Mouse (Mus musculus): Measurements from ENCODE around the gene Rasa4. TPM values are rescaled to one million over a fixed set of nuclear protein-coding genes. Genes with fewer than 3 reads are reported as not detected.
A peak's percentile ranks its signal among the peaks of the same experiment; 100 is the strongest.
"Not testable (repeated sequence)": the region's sequence is repeated elsewhere in the genome, so short reads cannot be mapped to it uniquely, and the experiment has no call there.

The Rasa4 gene
- total and polyA plus RNA-seq, 2 experiments from 2014 or later = 19.2 to 27.0 TPM

DNA sequence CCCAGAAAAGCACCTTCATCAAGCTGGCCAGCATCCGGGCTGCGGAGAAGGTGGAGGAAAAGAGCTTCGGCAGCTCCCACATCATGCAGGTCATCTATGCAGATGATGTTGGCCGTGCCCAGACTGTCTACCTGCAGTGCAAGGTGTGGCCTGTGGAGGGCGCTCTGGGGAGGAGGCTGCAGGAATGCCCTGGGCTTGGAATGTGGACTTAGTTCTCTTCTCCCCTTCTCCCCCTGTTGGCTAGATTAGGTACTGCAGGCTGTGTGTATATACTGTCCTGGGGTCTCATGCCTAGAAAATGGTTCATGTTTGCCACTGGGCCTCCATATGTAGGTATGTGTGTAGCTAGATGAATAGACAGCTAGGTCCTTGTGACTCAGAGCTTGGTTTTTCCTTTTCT lies 20.8 kb downstream of the Rasa4 start:
- DNase-seq (ENCODE audit: low spot score) (peak; percentile 41), ATAC-seq (no peak)
- no peaks in the 10 kb centered on the region for H3K9me3 ChIP-seq (ENCODE audit: low read length)

DNA sequence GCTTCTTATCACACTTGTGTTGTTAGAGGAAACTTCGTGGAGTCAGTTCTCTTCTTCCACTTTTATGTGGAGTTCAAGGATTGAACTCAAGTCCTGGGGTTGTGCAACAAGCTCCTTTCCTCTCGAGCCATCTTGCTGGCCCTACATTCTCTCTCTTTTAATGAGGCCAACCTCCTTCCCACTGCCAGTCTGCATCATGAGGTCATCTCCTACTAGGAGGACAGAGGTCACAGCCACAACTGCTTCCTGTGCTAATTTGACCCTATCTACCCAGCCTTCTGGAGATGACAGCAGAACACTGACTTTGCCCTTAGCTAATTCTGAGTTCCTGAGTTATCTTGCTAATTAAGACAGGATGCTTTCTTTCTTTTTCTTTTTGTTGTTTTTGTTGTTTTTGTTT lies 24.8 kb downstream of the Rasa4 start:
- H3K4me1 ChIP-seq (ENCODE audit: insufficient read depth, low read length) = no peaks in the 10 kb centered on the region
- H3K4me3 ChIP-seq (ENCODE audit: low read length) = no peak overlapping the region
- TF ChIP-seq CTCF (IDR thresholded peaks at IDR 0.05; ENCODE audit: low read depth) = no peak
- H3K9ac ChIP-seq (replicated peaks; ENCODE audit: low read length) = no peak overlapping the region
- H3K36me3 ChIP-seq (ENCODE audit: insufficient read depth, low read length) = no peaks in the 10 kb centered on the region
- H3K9me3 ChIP-seq (ENCODE audit: low read length) = no peaks in the 10 kb centered on the region
- H3K4me2 ChIP-seq (ENCODE audit: low read depth, low read length) = no peak overlapping the region
- DNase-seq (ENCODE audit: low spot score) (no peak), ATAC-seq (no peak)
- 52% methylated on average over 2 of the region's 2 CpGs for whole genome bisulfite sequencing
- no peak overlapping the region for H3K27ac ChIP-seq
- no peaks in the 10 kb centered on the region for H3K27me3 ChIP-seq (ENCODE audit: insufficient read depth, low read length)

More for the DNA sequence above, 20.8 kb downstream of the Rasa4 start:
- Histone ChIP-seq H3K27ac (no peak overlapping the region), H3K9ac (replicated peaks; ENCODE audit: low read length) (no peak overlapping the region), H3K4me2 (ENCODE audit: low read depth, low read length) (no peak overlapping the region), H3K4me3 (ENCODE audit: low read length) (no peak overlapping the region), H3K36me3 (ENCODE audit: insufficient read depth, low read length) (no peaks in the 10 kb centered on the region), H3K27me3 (ENCODE audit: insufficient read depth, low read length) (no peaks in the 10 kb centered on the region), H3K4me1 (ENCODE audit: insufficient read depth, low read length) (peaks cover 7% of the 10 kb centered on the region; the same call in 1 of the 2 replicates)
- WGBS = 85% methylated on average over 5 of the region's 5 CpGs
- TF ChIP-seq CTCF (IDR thresholded peaks at IDR 0.05; ENCODE audit: low read depth) = peak; percentile 73

DNA sequence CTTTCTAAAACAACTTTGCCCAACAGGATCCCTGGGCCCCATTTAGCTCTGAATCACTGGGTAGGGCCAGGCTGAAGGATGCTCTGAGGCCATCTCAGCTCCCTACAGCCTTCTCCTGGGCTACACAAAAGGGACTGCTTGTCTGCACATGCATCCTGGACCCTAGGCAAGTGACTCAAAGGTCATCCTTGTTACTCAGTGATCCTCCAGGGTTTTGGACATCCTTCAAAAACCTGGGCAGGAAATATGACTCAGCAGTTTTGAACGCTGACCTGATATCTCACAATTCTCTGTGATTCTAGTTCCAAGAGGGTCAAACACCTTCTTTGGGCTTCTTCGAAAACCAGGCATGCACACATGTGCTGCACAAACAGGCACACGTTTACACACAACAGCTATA lies 25.3 kb downstream of the Rasa4 start:
- ATAC-seq (no peak), DNase-seq (ENCODE audit: low spot score) (no peak)
- no peak overlapping the region for H3K9ac ChIP-seq (replicated peaks; ENCODE audit: low read length)
- no peaks in the 10 kb centered on the region for H3K9me3 ChIP-seq (ENCODE audit: low read length)
- H3K27ac ChIP-seq = no peak overlapping the region
- 81% methylated on average over 3 of the region's 3 CpGs for WGBS
- H3K4me3 ChIP-seq (ENCODE audit: low read length) = no peak overlapping the region
- TF ChIP-seq CTCF (IDR thresholded peaks at IDR 0.05; ENCODE audit: low read depth) = no peak
- H3K27me3 ChIP-seq (ENCODE audit: insufficient read depth, low read length) = no peaks in the 10 kb centered on the region
- no peaks in the 10 kb centered on the region for H3K36me3 ChIP-seq (ENCODE audit: insufficient read depth, low read length)
- H3K4me1 ChIP-seq (ENCODE audit: insufficient read depth, low read length) = no peaks in the 10 kb centered on the region
- no peak overlapping the region for H3K4me2 ChIP-seq (ENCODE audit: low read depth, low read length)

DNA sequence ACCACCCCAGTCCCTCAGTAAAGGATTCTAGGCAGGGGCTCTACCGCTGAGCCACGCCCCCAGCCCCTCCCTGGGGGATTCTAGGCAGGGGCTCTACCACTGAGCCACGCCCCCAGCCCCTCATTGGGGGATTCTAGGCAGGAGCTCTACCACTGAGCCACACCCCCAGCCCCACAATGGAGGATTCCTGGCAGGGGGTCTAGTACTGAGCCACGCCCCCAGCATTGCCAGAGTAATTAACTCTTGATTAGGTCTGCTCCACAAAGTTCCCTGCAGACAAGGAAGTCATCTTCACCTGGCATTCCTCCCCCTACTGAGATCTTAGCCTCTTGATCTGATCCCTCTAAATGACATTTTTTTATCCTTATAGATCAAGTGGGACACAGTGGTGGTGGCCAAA lies 29.8 kb downstream of the Rasa4 start:
- H3K4me2 ChIP-seq (ENCODE audit: low read depth, low read length); DNase-seq (ENCODE audit: low spot score); H3K27me3 ChIP-seq (ENCODE audit: insufficient read depth, low read length); H3K9me3 ChIP-seq (ENCODE audit: low read length); H3K4me3 ChIP-seq (ENCODE audit: low read length); H3K36me3 ChIP-seq (ENCODE audit: insufficient read depth, low read length); ATAC-seq; H3K27ac ChIP-seq; H3K9ac ChIP-seq (replicated peaks; ENCODE audit: low read length): not testable (repeated sequence)
- peaks cover 15% of the 10 kb centered on the region for H3K4me1 ChIP-seq (ENCODE audit: insufficient read depth, low read length)
- 33% methylated on average over 4 of the region's 4 CpGs for WGBS

DNA sequence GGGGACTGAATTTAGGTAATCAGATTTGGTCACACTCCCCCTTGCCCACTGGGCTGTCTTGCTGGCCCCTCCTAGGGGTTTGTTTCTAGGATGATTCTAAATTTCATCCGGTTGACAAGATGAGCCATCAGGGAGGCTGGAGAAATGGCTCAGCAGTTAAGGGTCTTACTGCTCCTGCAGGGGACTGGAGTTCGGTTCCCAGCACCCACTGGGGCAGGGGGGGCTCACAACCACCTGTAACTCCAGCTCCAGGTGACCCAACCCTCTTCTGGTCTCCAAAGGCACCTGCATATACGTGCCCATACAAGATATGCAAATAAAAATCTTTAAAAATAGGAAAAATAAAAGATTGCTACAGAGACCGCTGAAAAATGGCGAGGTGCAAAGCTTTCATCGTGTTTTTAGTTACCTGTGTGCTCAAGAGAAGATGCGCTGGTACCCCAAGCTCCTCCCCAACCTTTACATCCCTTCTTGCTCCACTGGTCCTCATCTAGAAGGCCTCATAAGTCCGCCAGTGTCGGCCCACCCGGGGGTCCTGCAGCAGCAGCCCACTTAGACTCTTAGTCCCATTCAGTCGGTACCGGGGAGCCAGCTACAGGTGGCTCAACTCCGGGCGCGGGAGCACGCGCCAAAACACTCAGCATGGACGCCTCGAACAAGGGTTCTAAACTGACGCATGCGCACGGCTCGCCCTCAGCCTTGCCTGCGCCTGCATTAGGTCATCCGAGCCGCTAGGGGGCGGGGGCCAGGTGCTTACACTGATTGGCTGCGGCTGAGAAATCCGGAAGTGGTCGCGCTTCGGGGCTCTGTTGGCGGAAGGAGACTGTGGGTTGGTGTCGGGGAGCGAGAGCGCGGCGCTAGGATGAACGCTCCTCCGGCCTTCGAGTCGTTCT lies 32.4 kb downstream of the Rasa4 start, which contains the start of gene Polr2j:
Gene Polr2j, plus strand, starts transcription at position 741 of the 893 bp plus-strand sequence.
- ATAC-seq (peak; percentile 96), DNase-seq (ENCODE audit: low spot score) (peak; percentile 98)
- H3K4me3 ChIP-seq (ENCODE audit: low read length) = peak within 1 kb of the TSS; percentile 85
- H3K9me3 ChIP-seq (ENCODE audit: low read length) = no peaks in the 10 kb centered on the region
- H3K4me2 ChIP-seq (ENCODE audit: low read depth, low read length) = peak within 1 kb of the TSS; percentile 73
- H3K4me1 ChIP-seq (ENCODE audit: insufficient read depth, low read length) = peaks cover 15% of the 10 kb centered on the region
- peak; percentile 99 for TF ChIP-seq CTCF (IDR thresholded peaks at IDR 0.05; ENCODE audit: low read depth)
- peak within 1 kb of the TSS; percentile 83 for H3K27ac ChIP-seq
- peak within 1 kb of the TSS; percentile 85 for H3K9ac ChIP-seq (replicated peaks; ENCODE audit: low read length)
- peaks cover 11% of the 10 kb centered on the region for H3K36me3 ChIP-seq (ENCODE audit: insufficient read depth, low read length)
- 3% methylated on average over 42 of the region's 42 CpGs for WGBS
- no peaks in the 10 kb centered on the region for H3K27me3 ChIP-seq (ENCODE audit: insufficient read depth, low read length)

DNA sequence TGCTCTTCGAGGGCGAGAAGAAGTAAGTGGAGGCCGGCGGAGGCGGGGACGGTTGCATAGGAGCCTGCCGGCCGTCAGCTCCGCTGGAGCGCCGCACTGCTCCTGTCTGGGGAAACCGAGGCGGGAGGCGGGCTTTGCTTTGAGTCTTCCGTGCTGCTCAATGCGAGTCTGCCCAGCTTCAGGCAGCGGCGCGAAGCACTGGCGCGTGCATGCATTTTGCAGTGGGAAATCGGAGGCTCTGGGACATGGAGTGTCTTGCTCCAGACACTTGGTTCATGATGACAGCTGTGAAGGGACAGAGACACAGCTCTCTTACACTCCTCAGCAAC lies 33.0 kb downstream of the Rasa4 start:
- no peaks in the 10 kb centered on the region for H3K27me3 ChIP-seq (ENCODE audit: insufficient read depth, low read length)
- no peaks in the 10 kb centered on the region for H3K9me3 ChIP-seq (ENCODE audit: low read length)
- WGBS = 0% methylated on average over 22 of the region's 22 CpGs
- H3K4me1 ChIP-seq (ENCODE audit: insufficient read depth, low read length) = peaks cover 15% of the 10 kb centered on the region
- peak overlapping the region; percentile 83 for H3K27ac ChIP-seq
- DNase-seq (ENCODE audit: low spot score) (no peak), ATAC-seq (peak; percentile 73)
- H3K9ac ChIP-seq (replicated peaks; ENCODE audit: low read length) = peak overlapping the region; percentile 85
- peaks cover 15% of the 10 kb centered on the region for H3K36me3 ChIP-seq (ENCODE audit: insufficient read depth, low read length)
- H3K4me3 ChIP-seq (ENCODE audit: low read length) = peak overlapping the region; percentile 85
- H3K4me2 ChIP-seq (ENCODE audit: low read depth, low read length) = peak overlapping the region; percentile 73
- TF ChIP-seq CTCF (IDR thresholded peaks at IDR 0.05; ENCODE audit: low read depth) = no peak

DNA sequence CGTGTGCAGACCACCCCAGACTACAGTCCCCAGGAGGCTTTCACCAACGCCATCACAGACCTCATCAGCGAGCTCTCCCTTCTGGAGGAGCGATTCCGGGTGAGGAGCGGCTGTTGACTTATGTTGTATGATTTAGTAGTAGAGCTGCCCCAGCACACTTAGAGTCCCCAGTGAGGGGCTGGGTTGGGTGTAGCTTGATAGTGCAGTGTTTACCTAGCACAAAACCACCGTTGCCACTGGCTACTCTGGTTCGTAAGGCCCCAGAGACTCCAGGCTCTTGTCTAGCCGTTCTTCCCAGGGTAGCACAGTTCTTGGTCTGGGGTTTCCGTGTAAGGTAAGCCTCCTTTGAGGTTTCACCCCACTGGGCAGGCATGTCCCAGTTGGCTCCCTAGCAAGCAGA lies 38.4 kb downstream of the Rasa4 start:
- H3K36me3 ChIP-seq (ENCODE audit: insufficient read depth, low read length) = peaks cover 52% of the 10 kb centered on the region
- DNase-seq (ENCODE audit: low spot score) (no peak), ATAC-seq (no peak)
- H3K27me3 ChIP-seq (ENCODE audit: insufficient read depth, low read length) = no peaks in the 10 kb centered on the region
- no peak for TF ChIP-seq CTCF (IDR thresholded peaks at IDR 0.05; ENCODE audit: low read depth)
- no peak overlapping the region for H3K4me3 ChIP-seq (ENCODE audit: low read length)
- H3K4me2 ChIP-seq (ENCODE audit: low read depth, low read length) = no peak overlapping the region
- no peak overlapping the region for H3K27ac ChIP-seq
- no peaks in the 10 kb centered on the region for H3K9me3 ChIP-seq (ENCODE audit: low read length)
- no peak overlapping the region for H3K9ac ChIP-seq (replicated peaks; ENCODE audit: low read length)
- peaks cover 10% of the 10 kb centered on the region; the same call in 1 of the 2 replicates for H3K4me1 ChIP-seq (ENCODE audit: insufficient read depth, low read length)
- WGBS = 89% methylated on average over 10 of the region's 10 CpGs

All from hindbrain, postnatal 0 days (tissue).